Mouse (Mus musculus): ENCODE results near the gene Ccdc110.
A peak's percentile ranks its signal among the peaks of the same experiment; 100 is the strongest.

Ccdc110 gene

GRCm38 (mm10) chr8:45934582-45935014 lies at the start of gene Ccdc110:
Ccdc110 (plus strand) TSS chr8:45934619.
- DNase-seq: peak; percentile 99 to 100

GRCm38 (mm10) chr8:45885202-45885685 lies 49.2 kb upstream of the Ccdc110 start, which contains the start of gene Pdlim3:
Pdlim3 (plus strand) TSS chr8:45885461.
- DNase-seq: peak in 1 of 2 experiments; percentile 17

- DNase-seq: peak; percentile 3 to 12
Measured at GRCm38 (mm10) chr8:45885775-45886174, 48.6 kb upstream of the Ccdc110 start.

GRCm38 (mm10) chr8:45889737-45890136 lies 44.7 kb upstream of the Ccdc110 start:
- DNase-seq: no peak

GRCm38 (mm10) chr8:45896590-45896989 lies 37.8 kb upstream of the Ccdc110 start:
- DNase-seq: no peak

GRCm38 (mm10) chr8:45899783-45900182 lies 34.6 kb upstream of the Ccdc110 start:
- DNase-seq: peak; percentile 46 to 48

GRCm38 (mm10) chr8:45901626-45902025 lies 32.8 kb upstream of the Ccdc110 start:
- no peak for DNase-seq

GRCm38 (mm10) chr8:45903659-45904058 lies 30.8 kb upstream of the Ccdc110 start:
- DNase-seq: peak; percentile 47 to 66

- no peak for DNase-seq
Measured at GRCm38 (mm10) chr8:45905591-45906250, 28.7 kb upstream of the Ccdc110 start.

GRCm38 (mm10) chr8:45906251-45906619 lies 28.2 kb upstream of the Ccdc110 start:
- no peak for DNase-seq

GRCm38 (mm10) chr8:45913707-45914106 lies 20.7 kb upstream of the Ccdc110 start:
- DNase-seq: no peak

GRCm38 (mm10) chr8:45916496-45916895 lies 17.9 kb upstream of the Ccdc110 start:
- no peak for DNase-seq

GRCm38 (mm10) chr8:45917040-45917679 lies 17.3 kb upstream of the Ccdc110 start:
- DNase-seq: no peak

GRCm38 (mm10) chr8:45918891-45919290 lies 15.5 kb upstream of the Ccdc110 start:
- no peak for DNase-seq

- no peak for DNase-seq
Measured at GRCm38 (mm10) chr8:45920392-45920791, 14.0 kb upstream of the Ccdc110 start.

- peak; percentile 35 to 38 for DNase-seq
Measured at GRCm38 (mm10) chr8:45922116-45922515, 12.3 kb upstream of the Ccdc110 start.

- DNase-seq: no peak
Measured at GRCm38 (mm10) chr8:45936986-45937385, 2.6 kb downstream of the Ccdc110 start.

GRCm38 (mm10) chr8:45946283-45946682 lies 11.9 kb downstream of the Ccdc110 start:
- DNase-seq: no peak

GRCm38 (mm10) chr8:45950622-45951021 lies 16.2 kb downstream of the Ccdc110 start:
- DNase-seq: no peak

GRCm38 (mm10) chr8:45970894-45971293 lies 36.5 kb downstream of the Ccdc110 start:
- DNase-seq: peak in 1 of 2 experiments; percentile 16

- no peak for DNase-seq
Measured at GRCm38 (mm10) chr8:45973988-45974505, 39.6 kb downstream of the Ccdc110 start.

- DNase-seq: peak; percentile 99 to 100
Measured at GRCm38 (mm10) chr8:45975126-45975836, 40.9 kb downstream of the Ccdc110 start, which contains the start of the genes 1700029J07Rik and Ufsp2. 1700029J07Rik (minus strand) TSS chr8:45975252. Ufsp2 (plus strand) TSS chr8:45975528.

GRCm38 (mm10) chr8:45975837-45976468 lies 41.5 kb downstream of the Ccdc110 start:
- DNase-seq: no peak

Data from cerebellum, postnatal 14 days (tissue).